Mouse (Mus musculus): Measurements from ENCODE around the gene Sppl2c.
"Not testable (repeated sequence)": the region's sequence is repeated elsewhere in the genome, so short reads cannot be mapped to it uniquely, and the experiment has no call there.

Gene Sppl2c

GRCm38 (mm10) chr11:104197861-104198260, 11.7 kb downstream of the Sppl2c start:
- peak; percentile 9 for DNase-seq

DNA sequence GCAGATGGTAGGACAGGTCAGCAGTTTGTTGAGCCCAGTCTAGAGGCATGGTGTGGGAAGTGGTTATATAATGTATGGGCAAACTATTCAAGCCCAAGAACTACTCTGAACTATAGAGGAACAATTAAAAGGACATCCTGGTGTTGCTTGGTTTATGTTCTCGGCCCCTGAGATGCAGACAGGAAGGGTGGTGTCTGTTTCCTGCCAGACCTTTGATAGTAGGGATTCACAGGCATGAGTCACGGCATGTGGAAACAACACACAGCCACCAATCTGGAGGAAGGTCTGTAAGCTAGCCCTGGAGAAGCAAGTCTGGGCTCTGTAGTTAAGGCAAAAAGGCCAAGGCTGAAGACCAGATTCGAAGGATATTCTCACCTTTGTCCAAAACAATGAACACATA, 17.1 kb downstream of the Sppl2c start:
- DNase-seq, result peak; percentile 40

DNA sequence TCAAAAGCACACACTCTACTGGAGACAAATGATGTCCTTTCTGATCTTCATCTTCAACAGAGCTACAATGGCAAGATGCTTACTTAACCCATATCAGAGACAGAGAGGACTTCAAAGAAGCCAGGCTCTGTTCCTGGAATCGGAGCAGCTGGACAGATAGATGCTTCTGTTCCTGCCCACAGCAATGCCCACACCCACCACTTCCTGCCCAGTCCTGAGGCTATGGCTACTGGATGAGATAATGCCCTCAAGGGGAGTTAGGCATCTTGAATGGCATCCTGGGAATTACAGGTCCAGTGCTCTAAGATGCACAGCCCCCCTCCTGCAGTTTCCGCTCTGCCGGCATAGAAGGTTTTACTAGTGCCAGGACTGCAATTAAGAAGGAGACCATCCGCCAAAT, 20.4 kb downstream of the Sppl2c start:
- peak; percentile 7 for DNase-seq

DNA sequence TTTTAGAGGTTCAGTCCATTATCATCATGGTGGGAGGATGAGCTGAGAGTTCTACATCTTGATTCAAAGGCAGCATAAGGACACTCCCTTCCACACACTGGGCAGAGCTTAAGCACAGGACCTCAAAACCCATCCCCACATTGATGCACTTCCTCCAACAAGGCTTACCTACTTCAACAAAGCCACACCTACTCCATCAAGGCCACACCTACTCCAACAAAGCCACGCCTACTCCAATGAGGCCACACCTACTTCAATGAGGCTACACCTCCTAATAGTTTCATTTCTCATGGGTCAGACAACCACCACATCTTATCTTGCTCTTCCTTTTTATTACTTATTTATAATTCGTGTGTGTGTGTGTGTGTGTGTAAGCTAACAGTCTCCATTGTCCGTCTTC, 22.9 kb downstream of the Sppl2c start:
- no peak for DNase-seq

DNA sequence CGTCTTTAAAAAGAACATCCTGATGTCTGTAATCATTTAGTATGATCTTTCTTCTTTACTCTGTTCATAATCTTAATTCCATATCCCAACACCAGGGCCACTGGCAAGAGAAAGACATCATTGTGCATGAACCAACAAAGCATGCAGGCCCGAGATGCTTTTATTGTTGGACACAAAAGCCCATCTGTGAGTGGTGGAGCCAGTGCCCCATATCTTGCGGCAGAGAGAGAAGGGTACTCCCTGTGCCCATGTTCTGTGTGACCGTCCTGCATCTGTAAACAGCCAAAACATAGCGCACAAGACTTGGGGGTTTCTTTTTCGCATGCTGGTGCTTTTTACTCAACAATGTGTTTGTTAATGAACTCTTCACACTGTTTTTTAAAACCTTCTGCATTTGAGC, 25.1 kb downstream of the Sppl2c start:
- DNase-seq, result no peak

GRCm38 (mm10) chr11:104214128-104214527, 28.0 kb downstream of the Sppl2c start:
- not testable (repeated sequence) for DNase-seq

DNA sequence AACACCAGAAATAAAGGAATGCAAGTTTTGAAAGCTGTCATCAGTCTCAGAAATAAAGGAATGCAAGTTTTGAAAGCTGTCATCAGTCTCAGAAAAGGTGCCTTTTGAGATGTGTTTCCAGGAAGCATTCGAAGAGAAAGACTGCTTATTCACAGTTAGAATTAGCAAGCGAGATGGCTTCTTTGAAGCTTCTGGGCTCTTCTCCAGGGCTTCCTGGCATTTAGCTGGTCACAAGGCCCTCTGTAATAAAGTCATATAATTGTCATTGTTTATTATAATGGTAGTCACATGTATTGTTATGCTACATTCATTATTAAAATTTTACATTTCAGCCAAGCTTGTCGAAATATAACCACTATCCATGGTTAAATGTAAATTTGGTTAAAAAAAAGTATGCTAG, 31.9 kb downstream of the Sppl2c start:
- no peak for DNase-seq

GRCm38 (mm10) chr11:104220291-104220690, 34.2 kb downstream of the Sppl2c start:
- DNase-seq, result no peak

DNA sequence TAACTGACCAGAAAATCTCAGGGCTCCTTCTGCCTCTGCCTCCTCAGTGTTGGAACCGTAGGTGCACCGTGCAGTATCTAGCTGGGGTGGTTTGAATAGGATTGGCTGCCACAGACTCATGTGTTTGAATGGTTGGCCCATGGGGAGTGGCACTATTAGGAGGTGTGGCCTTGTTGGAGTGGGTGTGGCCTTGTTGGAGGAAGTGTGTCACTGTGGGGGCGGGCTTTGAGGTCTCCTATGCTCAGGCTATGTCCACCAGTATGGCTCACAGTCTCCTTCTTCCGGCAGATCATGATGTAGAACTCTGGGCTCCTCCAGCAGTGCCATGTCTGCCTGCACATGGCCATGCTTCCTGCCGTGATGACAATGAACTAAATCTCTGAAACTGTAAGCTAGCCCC, 35.6 kb downstream of the Sppl2c start:
- DNase-seq, result no peak

- no peak for DNase-seq
These were observed 37.2 kb downstream of the Sppl2c start for GRCm38 (mm10) chr11:104223301-104223700.

DNA sequence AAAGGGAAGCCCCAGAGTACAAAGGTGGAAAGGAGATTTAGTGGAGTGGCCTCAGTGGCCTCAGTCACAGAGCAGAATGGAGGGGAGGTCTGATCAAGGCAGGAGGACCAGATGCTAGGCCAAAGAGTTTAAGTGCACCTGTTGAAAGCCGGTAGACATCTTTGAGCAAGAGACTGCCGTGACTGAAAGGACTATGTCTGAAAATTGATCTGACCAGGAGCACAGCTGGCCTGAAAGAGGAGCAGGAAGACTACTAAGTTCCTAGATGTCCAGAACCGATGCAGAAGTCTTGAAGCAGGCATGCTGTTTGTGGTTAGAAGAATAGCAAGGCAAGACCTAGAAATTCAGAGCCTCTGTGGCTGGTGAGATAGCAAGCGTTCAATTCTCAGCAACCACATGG, 43.3 kb downstream of the Sppl2c start:
- DNase-seq, result no peak

- peak; percentile 32 for DNase-seq
These were observed 44.1 kb downstream of the Sppl2c start for GRCm38 (mm10) chr11:104230066-104230778.

GRCm38 (mm10) chr11:104231041-104231911, 45.1 kb downstream of the Sppl2c start, which contains the start of gene Mapt:
Mapt (plus strand) TSS chr11:104231390.
- DNase-seq, result peak; percentile 85

- peak; percentile 46 for DNase-seq
These were observed 46.3 kb downstream of the Sppl2c start for GRCm38 (mm10) chr11:104232141-104233061.

DNA sequence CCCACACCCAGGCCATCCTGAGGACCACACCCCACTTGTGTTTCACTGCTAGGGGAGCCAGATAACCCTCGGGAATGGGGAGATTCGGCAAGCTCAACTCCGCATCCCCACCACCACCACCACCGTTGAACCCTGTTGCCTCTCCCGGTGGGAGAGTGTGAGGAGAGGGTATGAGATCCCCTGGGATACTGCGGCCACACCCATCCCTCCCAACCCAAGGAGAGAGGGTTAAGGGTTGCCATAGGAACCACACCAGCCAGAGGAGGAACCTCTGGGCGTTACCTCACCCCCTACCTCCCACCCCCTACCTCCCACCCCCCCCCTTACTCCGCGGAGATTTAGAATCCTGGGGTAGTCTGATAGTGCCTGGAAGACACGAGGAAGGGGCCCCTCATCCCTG, 47.0 kb downstream of the Sppl2c start:
- DNase-seq, result no peak

DNA sequence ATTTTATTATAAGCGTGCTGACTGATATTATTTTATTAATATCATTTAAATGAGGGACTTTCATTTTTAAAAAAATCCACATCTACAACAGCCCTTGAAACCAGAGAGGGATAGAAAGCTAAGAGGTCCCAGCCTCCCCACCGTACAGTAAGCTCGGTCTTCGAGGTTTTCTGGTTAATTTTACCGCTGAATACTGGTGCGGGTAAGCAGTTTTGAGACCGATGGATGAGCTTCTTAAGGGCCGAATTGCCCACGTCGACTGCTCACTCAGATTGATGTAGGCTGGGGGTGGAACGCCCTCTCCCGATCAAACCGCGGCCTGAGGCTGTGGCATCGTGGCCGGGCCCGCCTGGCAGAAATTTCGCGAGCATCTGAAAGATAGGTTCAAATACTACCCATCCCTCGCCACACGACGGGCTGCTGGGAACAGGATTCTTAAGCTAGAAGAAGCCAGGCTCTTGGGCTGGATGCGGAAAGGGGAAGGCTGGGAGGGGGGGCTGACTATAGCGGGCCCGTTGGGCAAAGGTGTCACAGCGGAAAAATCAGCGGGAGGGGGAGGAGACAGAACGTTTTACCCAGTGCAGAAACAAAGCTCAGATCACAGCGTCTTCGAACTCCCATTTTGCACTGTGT, 47.6 kb downstream of the Sppl2c start:
- DNase-seq, result peak; percentile 54

DNA sequence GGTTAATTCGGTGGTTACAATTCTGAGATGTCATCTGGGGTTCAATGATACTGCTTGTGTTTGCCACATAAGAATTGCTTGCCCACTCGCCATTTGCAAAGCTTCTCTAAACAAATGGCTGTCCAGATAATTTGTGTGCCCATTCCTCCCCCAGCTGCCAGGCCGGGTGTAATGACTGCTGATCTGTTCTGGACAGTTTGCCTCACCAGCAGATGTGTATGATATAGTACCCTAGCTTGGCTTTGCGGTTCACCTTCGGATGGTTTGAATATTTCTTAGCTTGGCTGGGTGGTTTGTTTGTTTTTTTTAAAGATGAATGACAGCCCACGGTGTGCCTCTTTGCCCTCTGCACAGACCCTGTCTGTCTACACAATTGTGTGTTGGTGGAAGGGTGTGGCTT, 48.6 kb downstream of the Sppl2c start:
- no peak for DNase-seq

DNA sequence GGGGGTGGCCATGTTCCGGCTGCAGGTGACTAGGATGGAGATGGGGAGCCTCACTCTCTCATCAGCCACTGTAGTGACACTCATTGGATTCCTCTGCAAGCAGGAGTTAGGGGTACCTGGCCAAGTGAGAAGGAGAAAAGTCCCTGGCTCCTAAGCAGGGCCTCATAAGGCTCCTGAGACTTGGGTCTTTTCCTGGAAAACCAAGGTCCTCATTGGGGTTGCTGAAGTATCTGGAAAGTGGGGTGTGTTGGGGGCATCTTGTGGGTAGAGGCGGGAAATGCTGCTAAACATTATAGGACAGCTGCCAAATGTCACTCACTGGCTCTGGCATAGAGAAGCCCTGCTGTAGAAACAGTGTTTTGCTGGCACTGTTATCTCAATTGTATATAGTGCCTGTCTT, 49.8 kb downstream of the Sppl2c start:
- DNase-seq, result no peak

GRCm38 (mm10) chr11:104237226-104237625, 51.1 kb downstream of the Sppl2c start:
- DNase-seq, result peak; percentile 66

DNA sequence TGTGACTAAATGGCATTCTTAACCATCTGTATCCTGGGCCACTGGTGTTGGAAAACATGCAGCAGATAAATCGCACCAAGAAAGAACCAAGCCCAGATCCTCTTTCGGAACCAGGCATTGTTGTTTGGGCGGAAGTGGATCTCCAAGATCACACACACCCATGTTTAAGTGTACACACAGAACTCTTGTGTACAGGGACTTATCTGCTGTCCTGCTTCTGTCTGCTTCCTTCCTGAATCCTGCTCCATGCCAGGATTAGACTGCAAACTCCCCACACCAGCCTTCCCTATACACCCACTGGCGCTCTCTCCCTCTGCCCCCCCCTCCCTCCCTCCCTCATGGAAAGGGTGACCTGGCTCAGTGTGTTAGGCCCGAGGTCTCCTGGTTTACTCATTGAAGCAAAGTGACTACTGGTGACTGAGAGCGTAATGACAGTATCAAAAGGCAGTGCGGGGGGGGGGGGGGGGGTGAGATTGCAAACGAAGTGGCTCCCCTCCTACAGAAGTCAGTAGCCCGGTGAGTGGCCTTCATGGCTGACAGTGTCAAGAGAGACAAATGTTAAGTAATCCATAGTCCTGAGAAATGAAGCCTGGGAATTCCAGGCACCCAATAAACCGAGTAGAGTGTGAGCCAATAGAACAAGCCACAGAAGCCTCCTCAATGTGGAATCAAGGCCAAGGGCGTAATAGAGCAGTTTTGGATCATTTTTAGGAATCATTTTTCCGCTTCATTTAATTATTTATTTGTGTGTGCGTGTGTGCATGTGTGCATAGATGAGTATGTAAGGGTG, 52.0 kb downstream of the Sppl2c start:
- DNase-seq, result peak; percentile 74

Measured in lung, postnatal 36 days (tissue).